Mouse (Mus musculus) B cell, adult 67 days (primary cell): Measurements from ENCODE around the gene Elk3. TPM values are rescaled to one million over a fixed set of nuclear protein-coding genes. Genes with fewer than 3 reads are reported as not detected.

ENCODE experiments used
- total RNA-seq, 2 experiments: library from RNA; stranded (reverse); gene quantifications; 4 replicates each; pipeline ENCODE4 v1.2.4; 2023

The Elk3 gene
- 10 to 100 TPM; 59.2 to 79.5 TPM for total RNA-seq

GRCm38 (mm10) chr10:93310721-93311411 is at the start of gene Elk3:
Gene Elk3, minus strand, starts transcription at chr10:93311135.

Other genes with a start within 250 kb of the Elk3 start
- gene Cfap54, start 229.5 kb downstream of the Elk3 start, total RNA-seq = not detected
- gene Cdk17, start 150.3 kb downstream of the Elk3 start, total RNA-seq = 10 to 100 TPM; 71.9 to 80.2 TPM
- gene Lta4h, start 142.3 kb upstream of the Elk3 start, total RNA-seq = 10 to 100 TPM; 65.7 to 72.6 TPM
- 1 to 10 TPM in 1 of 2 experiments, under 1 TPM in 1; 0.47 to 1.4 TPM for gene Hal, start 177.6 kb upstream of the Elk3 start, total RNA-seq
- not detected for gene Amdhd1, start 228.9 kb upstream of the Elk3 start, total RNA-seq
- gene Ccdc38, start 229.5 kb upstream of the Elk3 start, total RNA-seq = not detected